Mouse (Mus musculus): ENCODE results near the gene Gm49384.

Gm49384 gene

DNA sequence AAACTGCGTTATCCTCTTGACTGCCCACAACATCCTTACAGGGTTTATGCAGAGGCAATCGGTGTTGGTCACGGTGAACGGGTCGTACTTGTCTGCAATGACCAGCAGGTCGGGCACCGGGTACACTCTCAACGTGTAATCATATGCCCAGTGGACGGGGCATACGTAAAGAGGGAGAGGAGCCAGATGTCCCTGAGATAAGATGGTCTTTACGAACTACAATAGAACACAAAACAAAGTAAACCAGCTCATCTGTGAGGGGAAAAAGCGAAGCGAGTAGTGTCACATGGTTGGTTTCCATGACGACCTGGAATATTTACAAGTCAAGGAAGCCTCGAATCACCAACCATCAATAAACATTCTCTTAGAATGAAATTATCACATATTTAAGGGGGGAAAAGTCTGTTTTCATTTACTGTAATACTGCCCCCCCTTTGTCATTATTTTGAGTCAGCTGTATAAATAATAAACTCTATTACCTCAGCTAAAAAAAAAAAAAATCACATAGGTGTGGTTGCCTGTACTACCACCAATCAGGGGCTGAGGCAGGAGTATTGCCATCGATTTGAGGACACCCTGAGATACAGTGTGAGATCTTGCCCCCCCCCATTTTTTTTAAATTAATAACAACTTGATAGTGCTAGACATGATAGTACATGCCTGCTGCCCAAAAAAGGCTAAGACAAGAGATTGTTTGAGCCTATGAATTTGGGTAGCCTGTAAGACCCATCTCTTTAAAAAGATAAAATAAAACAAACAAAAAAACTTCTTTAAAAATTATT is at the start of gene Gm49384:
Gene Gm49384 (minus strand): TSS at position 216 of the 782 bp plus-strand sequence.
- DNase-seq (ENCODE audit: low read depth, low spot score): peak; percentile 67

- DNase-seq (ENCODE audit: low read depth, low spot score): no peak
Observed at GRCm38 (mm10) chr12:69253806-69254205, 49.7 kb upstream of the Gm49384 start.

DNA sequence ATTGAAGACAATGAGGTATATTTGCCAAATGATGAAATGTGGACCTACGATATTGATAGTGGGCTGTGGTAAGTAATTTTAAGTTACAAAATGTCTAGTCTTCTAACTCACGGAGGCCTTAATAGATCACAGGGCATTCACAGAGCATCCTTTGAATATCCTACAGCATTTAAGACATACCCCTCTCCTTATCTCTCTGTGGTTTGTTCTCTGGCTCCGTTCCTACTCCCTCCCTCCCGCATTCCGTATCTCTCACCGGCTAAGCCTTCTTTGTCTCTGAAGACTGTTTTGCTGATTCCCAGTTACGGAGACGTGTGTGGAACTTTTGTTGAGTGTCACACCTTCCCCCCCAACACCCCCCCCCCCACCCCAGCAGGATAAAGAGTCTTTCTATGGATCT is 46.7 kb upstream of the Gm49384 start:
- no peak for DNase-seq (ENCODE audit: low read depth, low spot score)

- no peak for DNase-seq (ENCODE audit: low read depth, low spot score)
Observed at GRCm38 (mm10) chr12:69249766-69250165, 45.7 kb upstream of the Gm49384 start.

DNA sequence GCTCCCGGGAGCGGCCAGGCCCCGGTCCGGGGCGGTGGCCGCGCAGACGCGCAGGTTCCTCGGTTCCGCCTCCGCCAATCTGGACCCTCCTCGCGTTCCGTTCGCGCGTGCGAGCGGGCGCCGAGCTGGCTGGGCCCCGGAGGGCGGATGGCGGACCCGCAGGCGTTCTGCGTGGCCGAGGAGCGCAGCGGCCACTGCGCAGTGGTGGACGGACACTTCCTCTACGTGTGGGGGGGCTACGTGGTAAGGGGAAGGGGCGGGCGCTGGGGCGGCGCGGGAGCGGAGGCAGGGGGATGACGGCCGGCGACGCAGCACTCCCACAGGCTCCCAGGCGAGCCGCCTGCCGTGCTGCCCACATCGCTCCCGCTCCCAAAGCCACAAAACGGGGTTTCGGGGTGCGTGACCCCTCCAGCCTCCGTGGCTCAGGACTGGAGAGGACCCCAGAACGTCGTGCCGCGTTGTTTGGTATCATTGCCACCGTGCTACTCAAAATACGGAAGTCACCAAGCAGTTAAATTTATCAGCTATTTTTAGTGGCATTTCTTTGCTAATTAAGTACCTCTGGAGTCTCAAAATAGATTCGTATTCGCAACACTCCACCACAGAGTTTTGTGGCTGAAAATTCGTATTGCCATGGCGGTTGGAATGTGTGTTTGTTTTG is 37.8 kb upstream of the Gm49384 start:
- peak; percentile 74 for DNase-seq (ENCODE audit: low read depth, low spot score)

DNA sequence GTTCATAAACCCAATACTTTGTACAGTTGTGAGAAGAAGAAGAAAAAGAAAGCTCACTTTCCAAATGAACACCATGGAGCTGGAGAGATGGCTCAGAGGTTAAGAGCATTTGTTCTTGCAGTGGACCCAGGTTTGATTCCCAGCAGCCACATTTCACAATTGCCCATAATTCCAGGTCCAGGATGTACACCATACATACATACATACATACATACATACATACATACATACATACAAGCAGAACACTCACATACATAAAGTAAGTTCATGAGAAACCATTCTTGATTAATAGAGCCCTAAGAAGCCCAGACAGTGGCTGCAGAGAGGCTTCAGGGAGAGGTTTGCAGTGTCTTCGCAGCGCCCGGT is 37.3 kb upstream of the Gm49384 start:
- DNase-seq (ENCODE audit: low read depth, low spot score): no peak

GRCm38 (mm10) chr12:69240876-69241275 is 36.8 kb upstream of the Gm49384 start, which contains the start of gene Klhdc1:
Gene Klhdc1, plus strand, starts transcription at chr12:69241176.
- DNase-seq (ENCODE audit: low read depth, low spot score): no peak

DNA sequence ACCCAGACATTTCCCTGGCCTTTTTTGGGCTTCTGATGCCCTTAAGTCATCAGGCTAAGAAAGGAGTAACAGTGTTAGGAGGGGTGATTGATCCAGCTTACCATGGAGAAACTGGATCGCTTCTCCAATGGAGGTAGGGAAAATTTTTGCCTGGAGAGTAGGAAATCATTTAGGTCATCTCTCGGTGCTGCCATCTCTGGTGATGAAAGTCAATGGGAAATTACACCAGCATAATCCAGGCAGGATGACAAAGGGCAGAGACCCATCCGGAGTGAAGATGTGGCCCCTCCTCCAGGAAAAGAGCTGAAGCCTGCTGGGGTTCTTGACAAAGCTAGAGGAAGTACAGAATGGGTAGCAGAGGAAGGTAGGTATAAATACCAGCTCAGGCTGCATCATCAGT is 34.2 kb upstream of the Gm49384 start:
- no peak for DNase-seq (ENCODE audit: low read depth, low spot score)

- no peak for DNase-seq (ENCODE audit: low read depth, low spot score)
Observed at GRCm38 (mm10) chr12:69235782-69236181, 31.7 kb upstream of the Gm49384 start.

DNA sequence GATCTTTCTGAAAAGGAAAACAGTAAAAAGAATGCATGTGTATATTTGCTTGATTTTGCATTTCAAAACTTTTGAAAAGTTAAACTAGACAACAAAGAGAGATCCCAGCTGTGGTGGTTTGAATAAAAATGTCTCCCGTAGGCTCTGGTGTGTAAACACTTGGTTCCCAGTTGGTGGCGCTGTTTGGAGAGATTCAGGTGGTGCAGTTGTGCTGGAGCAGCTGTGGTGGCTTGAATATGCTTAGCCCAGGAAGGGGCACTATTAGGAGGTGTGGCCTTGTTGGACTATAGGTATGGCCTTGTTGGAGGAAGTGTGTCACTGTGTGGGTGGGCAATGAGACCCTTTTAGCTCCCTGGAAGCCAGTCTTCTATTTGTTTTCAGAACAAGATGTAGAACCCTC is 25.2 kb upstream of the Gm49384 start:
- DNase-seq (ENCODE audit: low read depth, low spot score): peak; percentile 81

DNA sequence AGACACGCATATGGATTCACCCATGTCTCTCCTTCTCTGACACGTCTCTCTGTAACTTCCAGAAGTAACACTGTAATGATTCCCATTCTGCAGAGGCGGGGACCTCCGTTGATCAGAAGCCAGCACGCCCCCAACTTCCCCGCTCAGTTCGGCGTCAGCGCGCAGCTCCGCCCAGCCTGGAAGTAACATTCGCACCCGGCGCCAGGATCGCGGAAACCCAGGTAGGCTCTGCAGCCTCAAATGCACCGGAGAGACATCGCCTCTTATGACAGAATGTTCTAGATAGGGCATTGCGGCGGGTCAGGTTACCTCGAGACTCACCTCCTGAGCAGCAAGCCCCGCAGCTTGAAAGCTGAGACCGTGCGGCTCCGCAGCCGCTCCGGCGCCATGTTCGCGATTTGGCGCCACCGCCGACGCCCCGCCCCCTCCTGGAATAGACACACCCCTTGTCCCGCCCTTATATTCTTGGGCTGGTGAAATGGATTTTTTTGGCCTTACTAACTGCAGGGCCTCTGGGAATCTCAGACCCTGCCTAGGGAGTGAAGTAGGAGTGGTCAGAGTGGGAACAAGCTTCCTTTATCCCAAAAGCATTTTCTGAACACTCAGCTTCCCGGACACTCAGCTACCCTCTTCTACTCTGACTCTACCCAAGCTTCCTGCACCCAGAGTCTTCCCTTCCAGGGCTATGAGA is 23.9 kb upstream of the Gm49384 start, which contains the start of gene Pole2:
Gene Pole2 (minus strand): TSS at position 420 of the 691 bp plus-strand sequence.
- peak; percentile 90 for DNase-seq (ENCODE audit: low read depth, low spot score)

- no peak for DNase-seq (ENCODE audit: low read depth, low spot score)
Observed at GRCm38 (mm10) chr12:69220613-69221277, 16.7 kb upstream of the Gm49384 start.

DNA sequence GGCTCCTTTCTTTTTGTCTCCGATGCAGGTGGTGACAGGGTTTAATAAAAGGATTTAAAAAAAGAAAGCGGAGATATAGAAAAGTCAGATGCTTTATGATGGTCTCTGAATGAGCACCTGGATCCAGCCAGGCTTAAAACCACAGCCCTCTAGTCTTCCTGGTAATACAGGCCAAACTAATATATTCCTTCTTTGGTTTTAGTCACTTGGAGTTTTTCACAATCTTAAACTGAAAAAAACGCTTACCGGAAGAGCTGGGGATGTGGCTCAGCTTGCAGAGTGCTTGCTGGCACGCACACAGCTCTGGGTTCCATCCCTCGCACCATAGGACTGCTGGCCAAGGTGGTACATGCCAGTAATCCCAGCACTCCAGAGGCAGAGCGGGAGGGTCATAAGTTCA is 12.5 kb upstream of the Gm49384 start:
- no peak for DNase-seq (ENCODE audit: low read depth, low spot score)

- DNase-seq (ENCODE audit: low read depth, low spot score): no peak
Observed at GRCm38 (mm10) chr12:69215000-69215785, 11.1 kb upstream of the Gm49384 start.

DNA sequence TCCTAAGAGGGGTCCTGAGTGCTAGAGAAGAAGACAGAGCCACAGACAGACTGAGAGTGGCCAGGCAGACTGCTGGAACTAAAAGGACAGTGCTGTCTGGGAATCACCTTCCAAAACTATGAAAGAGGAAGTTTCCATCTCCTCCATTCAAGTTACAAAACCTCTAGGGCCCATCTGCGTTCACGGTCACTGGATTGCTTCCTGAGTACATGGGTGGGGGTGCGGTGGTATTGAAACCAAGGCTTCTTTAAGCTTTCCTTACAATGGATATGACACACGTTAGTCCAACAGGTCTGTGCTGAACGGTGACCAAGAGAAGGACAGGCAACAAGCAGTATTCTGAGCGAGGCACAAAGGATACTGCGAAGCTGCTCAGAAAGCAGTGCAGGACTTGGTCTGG is 10.3 kb upstream of the Gm49384 start:
- DNase-seq (ENCODE audit: low read depth, low spot score): no peak

DNA sequence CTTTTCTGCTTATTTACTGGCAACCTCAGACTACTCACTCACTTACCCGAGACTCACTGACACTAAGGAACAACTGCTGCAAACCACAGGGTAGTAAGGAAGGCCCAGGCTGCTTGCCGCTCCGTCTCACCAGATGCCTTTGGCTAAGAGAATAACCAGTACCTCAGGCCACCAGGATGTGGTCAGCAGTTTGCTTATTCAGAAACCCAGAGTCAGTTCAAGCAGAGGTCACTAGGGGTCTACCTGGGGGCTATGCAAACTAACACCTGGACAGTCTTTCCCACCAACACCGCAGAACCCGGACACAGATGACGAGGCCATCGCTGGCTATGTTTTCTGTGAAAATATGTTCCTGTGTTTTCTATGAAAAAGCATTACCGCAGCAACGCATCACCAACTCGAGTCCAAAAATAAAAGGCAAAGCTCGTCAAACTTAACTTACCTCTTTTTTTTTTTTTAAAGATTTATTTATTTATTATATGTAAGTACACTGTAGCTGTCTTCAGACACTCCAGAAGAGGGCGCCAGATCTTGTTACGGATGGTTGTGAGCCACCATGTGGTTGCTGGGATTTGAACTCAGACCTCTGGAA is 9.2 kb upstream of the Gm49384 start:
- DNase-seq (ENCODE audit: low read depth, low spot score): no peak

DNA sequence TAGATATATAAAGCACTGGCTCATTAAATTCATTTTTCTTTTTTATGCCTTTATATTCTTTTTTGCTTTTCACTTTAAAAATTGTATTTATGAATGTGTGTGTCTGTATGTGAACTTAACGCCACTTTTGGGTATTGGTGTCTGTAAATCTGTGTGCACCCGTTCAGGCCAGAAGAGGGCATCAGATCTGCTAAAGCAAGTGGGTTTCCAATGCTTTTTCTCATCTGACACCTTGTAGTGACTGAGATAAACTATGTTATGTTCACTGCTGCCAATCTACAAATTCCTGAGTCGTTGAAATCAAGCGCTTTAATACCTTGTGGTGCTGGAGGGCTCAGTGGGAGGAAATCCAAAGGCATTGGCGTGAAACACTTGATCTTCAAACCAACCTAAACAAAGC is 7.0 kb upstream of the Gm49384 start:
- DNase-seq (ENCODE audit: low read depth, low spot score): peak; percentile 54

DNA sequence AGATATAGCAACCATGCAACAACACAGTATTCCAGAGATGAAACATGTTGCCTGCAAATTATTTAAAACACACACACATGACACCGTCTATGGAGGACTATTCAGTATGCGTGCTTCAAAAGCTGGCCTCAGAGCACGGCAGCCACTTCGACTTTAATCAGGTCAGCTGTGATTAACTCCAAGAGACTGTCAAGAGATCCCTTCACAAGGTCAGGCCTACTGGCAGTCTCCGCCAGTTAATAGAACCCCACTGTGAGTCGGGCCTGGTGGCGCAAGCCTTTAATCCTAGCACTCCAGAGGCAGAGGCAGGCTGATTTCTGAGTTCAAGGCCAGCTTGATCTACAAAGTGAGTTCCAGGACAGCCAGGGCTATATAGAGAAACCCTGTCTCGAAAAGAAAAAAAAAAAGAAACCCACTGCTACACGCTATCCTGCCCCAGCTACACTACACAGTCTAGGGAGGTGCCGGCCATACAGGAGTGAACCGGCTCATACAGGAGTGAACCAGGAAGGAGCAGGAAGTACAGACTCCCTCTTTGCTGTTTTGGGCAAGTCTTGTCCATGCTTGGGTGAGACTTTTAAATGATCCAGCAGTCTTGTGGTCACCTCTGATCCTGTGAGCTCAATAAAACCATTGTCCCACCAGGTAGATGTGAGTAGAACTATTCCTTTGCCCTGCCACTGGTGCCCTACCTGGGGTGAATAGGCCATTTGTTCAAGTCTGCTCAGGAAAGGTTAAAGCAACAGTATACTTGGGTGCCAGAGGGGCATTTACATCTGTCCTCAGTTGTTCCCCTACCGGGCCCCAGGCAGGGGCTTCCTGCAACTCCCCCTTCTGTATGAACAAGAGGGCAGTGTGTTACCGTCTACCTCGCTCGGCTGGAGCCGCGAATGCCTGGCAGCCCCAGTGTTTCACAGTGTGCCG is 6.3 kb upstream of the Gm49384 start:
- no peak for DNase-seq (ENCODE audit: low read depth, low spot score)

DNA sequence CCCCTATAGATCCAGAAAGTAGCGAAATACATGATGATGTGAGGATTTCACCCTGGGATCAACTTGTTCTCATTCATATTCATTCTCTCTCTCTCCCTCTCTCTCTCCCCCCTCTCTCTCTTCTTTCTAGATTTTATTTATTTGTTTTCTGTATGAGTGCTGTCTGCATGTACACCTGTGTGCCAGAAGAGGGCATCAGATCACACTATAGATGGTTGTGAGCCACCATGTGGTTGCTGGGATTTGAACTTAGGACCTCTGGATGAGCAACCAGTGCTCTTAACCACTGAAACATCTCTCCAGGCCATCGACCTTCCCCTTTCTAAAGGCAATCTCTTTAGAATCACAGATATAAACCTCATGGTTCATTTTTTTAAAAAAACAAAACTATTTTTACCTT is 4.5 kb upstream of the Gm49384 start:
- DNase-seq (ENCODE audit: low read depth, low spot score): peak; percentile 34

- no peak for DNase-seq (ENCODE audit: low read depth, low spot score)
Observed at GRCm38 (mm10) chr12:69207926-69208325, 3.9 kb upstream of the Gm49384 start.

All from CD4-positive, CD25-positive, alpha-beta regulatory T cell, adult 2 months (primary cell).